Mouse (Mus musculus): Measurements from ENCODE around the gene Dusp21. TPM values are rescaled to one million over a fixed set of nuclear protein-coding genes. Genes with fewer than 3 reads are reported as not detected.

Dusp21 gene
- not detected in 2 replicates for polyA plus RNA-seq (2012; ENCODE audit: insufficient read depth, insufficient read length, low replicate concordance, missing spikeins)

DNA sequence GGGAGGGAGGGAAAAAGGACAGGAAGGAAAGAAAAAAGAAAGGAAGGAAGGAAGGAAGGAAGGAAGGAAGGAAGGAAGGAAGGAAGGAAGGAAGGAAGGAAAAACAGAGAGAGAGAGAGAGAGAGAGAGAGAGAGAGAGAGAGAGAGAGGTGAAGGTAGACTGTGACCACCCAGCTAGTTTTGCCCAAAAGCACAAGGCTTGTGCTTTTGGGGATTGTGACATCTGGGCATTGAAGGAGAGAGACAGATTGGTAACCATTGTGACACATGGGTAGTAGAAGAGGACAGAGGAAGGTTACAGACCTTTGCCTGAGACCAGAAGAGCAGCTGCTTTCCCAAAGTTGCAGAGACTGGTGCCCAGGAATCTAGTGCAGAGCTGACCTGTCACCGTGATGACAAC lies at the start of gene Dusp21:
Gene Dusp21, plus strand, starts transcription at position 301 of the 400 bp plus-strand sequence.
- 100% methylated on average over 1 of the region's 1 CpGs for WGBS
- no peak for TF ChIP-seq CTCF (IDR thresholded peaks at IDR 0.05; ENCODE audit: insufficient read depth, low read depth, low read length)
- TF ChIP-seq POLR2A (IDR thresholded peaks at IDR 0.05; ENCODE audit: insufficient read depth, low read depth, low read length) = no peak

DNA sequence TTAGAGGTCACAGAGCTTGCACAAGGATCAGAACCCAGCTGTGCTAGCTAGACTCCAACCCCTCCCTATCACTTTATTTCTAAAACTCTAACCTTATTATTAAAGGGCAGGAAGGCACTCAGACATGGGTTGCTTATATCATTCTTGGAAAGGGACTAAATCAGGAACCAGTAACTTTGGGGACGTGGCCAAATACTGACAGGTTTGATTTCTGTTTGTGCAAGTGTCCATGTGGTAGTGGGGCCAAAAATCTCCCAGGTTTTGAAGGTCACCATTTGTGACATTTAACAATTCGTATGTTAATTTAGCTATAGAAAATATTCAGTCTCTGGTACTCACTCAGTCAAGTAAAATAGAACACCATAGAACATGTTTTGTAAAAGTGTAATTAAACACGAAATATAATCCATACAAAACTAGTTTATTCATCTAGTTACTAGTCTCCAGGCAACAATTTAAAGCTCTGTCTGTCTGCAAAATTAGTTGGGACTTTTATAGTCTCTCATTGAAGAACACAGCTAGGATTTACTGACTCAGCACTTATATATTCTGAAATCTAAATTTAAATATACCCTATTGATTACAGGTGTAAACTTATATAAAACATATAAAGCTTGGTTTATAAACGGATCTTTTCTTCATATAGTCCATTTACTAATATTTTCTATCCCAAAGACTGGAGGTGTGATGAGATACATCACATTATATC lies 15.2 kb downstream of the Dusp21 start:
- Histone ChIP-seq H3K4me1 (ENCODE audit: control insufficient read depth, insufficient read depth, low read length) (no peaks in the 10 kb centered on the region), H3K4me3 (ENCODE audit: insufficient read depth, low read depth, low read length) (no peak overlapping the region), H3K27ac (ENCODE audit: insufficient read depth, low read depth, low read length) (no peak overlapping the region)
- TF ChIP-seq POLR2A (IDR thresholded peaks at IDR 0.05; ENCODE audit: insufficient read depth, low read depth, low read length) = no peak
- TF ChIP-seq CTCF (IDR thresholded peaks at IDR 0.05; ENCODE audit: insufficient read depth, low read depth, low read length) = no peak
- 56% methylated on average over 4 of the region's 4 CpGs for WGBS

More for the DNA sequence above, at the start of gene Dusp21:
- Histone ChIP-seq H3K4me3 (ENCODE audit: insufficient read depth, low read depth, low read length) (no peak within 1 kb of the TSS), H3K27ac (ENCODE audit: insufficient read depth, low read depth, low read length) (no peak within 1 kb of the TSS), H3K4me1 (ENCODE audit: control insufficient read depth, insufficient read depth, low read length) (no peaks in the 10 kb centered on the region)

DNA sequence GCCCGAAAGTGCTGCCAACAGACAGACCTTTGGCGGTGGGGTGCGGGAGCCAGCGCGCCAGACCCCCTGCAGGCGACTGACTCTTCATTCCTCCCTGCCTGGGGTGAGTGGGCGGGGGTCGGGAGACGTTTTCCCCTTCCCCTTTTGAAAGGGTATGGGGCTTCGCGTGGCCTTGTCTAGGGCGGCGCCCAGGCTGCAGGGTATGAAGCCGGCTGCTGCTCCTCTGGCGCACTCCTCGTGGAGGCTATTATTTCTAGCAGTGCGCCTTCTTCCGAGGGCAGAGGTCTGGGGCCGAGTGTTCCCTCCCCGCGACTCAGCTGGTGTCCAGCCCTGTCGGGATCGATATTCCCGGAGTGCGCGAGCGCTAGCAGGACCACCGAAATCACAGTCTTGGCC lies 16.1 kb downstream of the Dusp21 start:
- peak overlapping the region; percentile 87 for H3K4me3 ChIP-seq (ENCODE audit: insufficient read depth, low read depth, low read length)
- H3K27ac ChIP-seq (ENCODE audit: insufficient read depth, low read depth, low read length) = peak overlapping the region; percentile 97
- TF ChIP-seq CTCF (IDR thresholded peaks at IDR 0.05; ENCODE audit: insufficient read depth, low read depth, low read length) = no peak
- TF ChIP-seq POLR2A (IDR thresholded peaks at IDR 0.05; ENCODE audit: insufficient read depth, low read depth, low read length) = no peak
- WGBS = 1% methylated on average over 28 of the region's 28 CpGs
- H3K4me1 ChIP-seq (ENCODE audit: control insufficient read depth, insufficient read depth, low read length) = no peaks in the 10 kb centered on the region

- peak within 1 kb of the TSS; percentile 97 for H3K27ac ChIP-seq (ENCODE audit: insufficient read depth, low read depth, low read length)
- TF ChIP-seq POLR2A (IDR thresholded peaks at IDR 0.05; ENCODE audit: insufficient read depth, low read depth, low read length) (peak; percentile 47; the same call in 1 of the 2 replicates), CTCF (IDR thresholded peaks at IDR 0.05; ENCODE audit: insufficient read depth, low read depth, low read length) (no peak)
- WGBS = under 1% methylated on average over 49 of the region's 50 CpGs
- H3K4me3 ChIP-seq (ENCODE audit: insufficient read depth, low read depth, low read length) = peak within 1 kb of the TSS; percentile 98
- no peaks in the 10 kb centered on the region for H3K4me1 ChIP-seq (ENCODE audit: control insufficient read depth, insufficient read depth, low read length)
Measured at GRCm38 (mm10) chrX:18162192-18162857, 16.7 kb downstream of the Dusp21 start, which contains the start of gene Kdm6a. Gene Kdm6a, plus strand, starts transcription at chrX:18162575.

DNA sequence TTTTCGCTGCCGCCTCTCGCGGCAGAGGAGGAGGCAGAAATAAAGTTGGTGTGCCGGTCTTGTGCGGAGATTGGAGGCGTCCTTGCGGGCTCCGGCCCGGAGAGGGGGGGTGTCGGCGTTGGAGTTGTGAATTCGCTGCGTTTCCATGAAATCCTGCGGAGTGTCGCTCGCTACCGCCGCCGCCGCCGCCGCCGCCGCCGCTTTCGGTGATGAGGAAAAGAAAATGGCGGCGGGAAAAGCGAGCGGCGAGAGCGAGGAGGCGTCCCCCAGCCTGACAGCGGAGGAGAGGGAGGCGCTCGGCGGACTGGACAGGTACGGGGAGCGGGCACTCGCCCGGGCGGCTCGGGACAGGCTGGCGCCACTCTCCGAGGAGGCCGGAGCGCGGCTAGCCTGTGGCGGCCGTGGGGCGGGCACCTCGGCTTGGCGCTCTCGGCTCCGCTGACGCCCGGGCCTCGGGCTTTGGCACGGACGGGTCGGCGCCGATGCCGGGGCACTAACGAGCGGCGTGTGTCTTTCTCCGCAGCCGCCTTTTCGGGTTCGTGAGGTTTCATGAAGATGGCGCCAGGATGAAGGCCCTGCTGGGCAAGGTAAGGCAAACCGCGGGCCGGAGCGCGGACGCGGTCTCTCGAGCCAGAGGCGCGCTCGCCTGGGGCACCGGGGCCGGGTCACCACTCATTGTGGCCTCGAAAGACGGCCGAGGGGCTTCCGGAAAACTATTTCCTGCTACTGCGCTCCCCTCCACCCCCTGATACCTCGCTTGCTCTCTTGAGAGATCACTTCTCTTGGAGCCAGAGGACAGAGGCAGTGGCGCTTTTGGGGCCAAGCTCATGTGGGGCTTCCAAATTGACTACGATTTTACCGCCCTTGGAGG lies 17.4 kb downstream of the Dusp21 start:
- Histone ChIP-seq H3K4me1 (ENCODE audit: control insufficient read depth, insufficient read depth, low read length) (no peaks in the 10 kb centered on the region), H3K27ac (ENCODE audit: insufficient read depth, low read depth, low read length) (peak overlapping the region; percentile 97), H3K4me3 (ENCODE audit: insufficient read depth, low read depth, low read length) (peak overlapping the region; percentile 98)
- under 1% methylated on average over 87 of the region's 95 CpGs for WGBS
- no peak for TF ChIP-seq CTCF (IDR thresholded peaks at IDR 0.05; ENCODE audit: insufficient read depth, low read depth, low read length)
- no peak for TF ChIP-seq POLR2A (IDR thresholded peaks at IDR 0.05; ENCODE audit: insufficient read depth, low read depth, low read length)

GRCm38 (mm10) chrX:18163917-18164624 lies 18.4 kb downstream of the Dusp21 start:
- H3K4me3 ChIP-seq (ENCODE audit: insufficient read depth, low read depth, low read length) = peak overlapping the region; percentile 98
- WGBS = 1% methylated on average over 10 of the region's 10 CpGs
- H3K4me1 ChIP-seq (ENCODE audit: control insufficient read depth, insufficient read depth, low read length) = no peaks in the 10 kb centered on the region
- 0 out of 2 replicates have a peak overlapping the region, but pooled peaks have one; percentile 97 for H3K27ac ChIP-seq (ENCODE audit: insufficient read depth, low read depth, low read length)
- TF ChIP-seq CTCF (IDR thresholded peaks at IDR 0.05; ENCODE audit: insufficient read depth, low read depth, low read length) (no peak), POLR2A (IDR thresholded peaks at IDR 0.05; ENCODE audit: insufficient read depth, low read depth, low read length) (no peak)

DNA sequence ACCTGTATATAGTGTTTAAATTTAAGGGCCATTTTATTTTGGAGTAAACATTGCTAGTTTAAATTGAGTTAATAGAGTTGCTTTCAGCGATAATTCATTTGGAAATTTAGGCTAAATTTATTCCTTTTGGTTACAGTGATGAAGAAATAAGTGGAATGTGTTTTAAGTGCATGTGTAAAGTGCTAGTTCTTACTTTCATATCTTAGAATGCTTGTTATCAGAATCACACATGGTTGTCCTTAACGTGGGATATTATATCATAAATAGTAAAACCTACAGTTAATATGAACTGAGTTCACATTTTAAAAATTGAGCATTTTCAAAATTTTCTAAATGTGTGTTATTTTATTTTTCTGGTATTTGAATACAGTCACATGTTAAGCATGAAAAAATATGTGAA lies 19.5 kb downstream of the Dusp21 start:
- Histone ChIP-seq H3K4me3 (ENCODE audit: insufficient read depth, low read depth, low read length) (no peak overlapping the region), H3K27ac (ENCODE audit: insufficient read depth, low read depth, low read length) (no peak overlapping the region), H3K4me1 (ENCODE audit: control insufficient read depth, insufficient read depth, low read length) (no peaks in the 10 kb centered on the region)
- TF ChIP-seq POLR2A (IDR thresholded peaks at IDR 0.05; ENCODE audit: insufficient read depth, low read depth, low read length) = no peak
- TF ChIP-seq CTCF (IDR thresholded peaks at IDR 0.05; ENCODE audit: insufficient read depth, low read depth, low read length) = no peak
- 35% methylated on average over 2 of the region's 2 CpGs for WGBS

- no peaks in the 10 kb centered on the region for H3K4me1 ChIP-seq (ENCODE audit: control insufficient read depth, insufficient read depth, low read length)
- TF ChIP-seq POLR2A (IDR thresholded peaks at IDR 0.05; ENCODE audit: insufficient read depth, low read depth, low read length) = no peak
- no peak for TF ChIP-seq CTCF (IDR thresholded peaks at IDR 0.05; ENCODE audit: insufficient read depth, low read depth, low read length)
- WGBS = 55% methylated on average over 3 of the region's 3 CpGs
- no peak overlapping the region for H3K4me3 ChIP-seq (ENCODE audit: insufficient read depth, low read depth, low read length)
- no peak overlapping the region for H3K27ac ChIP-seq (ENCODE audit: insufficient read depth, low read depth, low read length)
Measured at GRCm38 (mm10) chrX:18166961-18167360, 21.3 kb downstream of the Dusp21 start.
